31 mouse cellular contexts compared by ENCODE assay signal in the genomic region with DNA sequence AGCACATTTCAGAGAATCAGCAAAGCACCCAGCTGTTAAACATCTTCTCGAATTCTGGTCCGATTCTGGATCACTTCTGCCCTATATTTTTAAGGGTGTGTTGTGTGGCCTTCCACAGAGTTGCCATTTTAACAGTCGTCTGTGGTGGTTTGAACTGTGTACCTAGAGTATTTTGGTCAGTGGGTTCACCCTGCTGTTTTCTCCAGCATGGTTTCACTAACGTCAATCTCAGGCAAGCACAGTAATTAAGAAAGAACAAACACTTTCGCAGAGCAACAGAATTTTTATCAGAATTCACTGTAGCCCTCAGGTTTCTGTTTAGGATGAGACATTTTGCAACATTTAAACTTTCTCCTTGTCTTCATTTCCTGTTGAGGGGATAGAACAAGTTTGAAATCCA.
"Had no signal": no experiment of that assay in that cellular context is flagged by ENCODE, and none has a peak within 500 bp of the region (broad histone marks: within the 10 kb centered on the region; RNA-seq: fewer than 3 reads in every experiment).

No protein-coding gene starts in this region.

- H3K36me3 ChIP-seq: heart, embryonic 12.5 days; hindbrain, embryonic 12.5 days; hindbrain, embryonic 13.5 days; hindbrain, embryonic 15.5 days; intestine, embryonic 15.5 days; kidney, embryonic 15.5 days had no signal

- H3K4me2 ChIP-seq: heart, embryonic 11.5 days; heart, embryonic 12.5 days; heart, embryonic 13.5 days; heart, embryonic 15.5 days; hindbrain, embryonic 12.5 days; hindbrain, embryonic 13.5 days; hindbrain, embryonic 14.5 days; hindbrain, embryonic 15.5 days; intestine, embryonic 15.5 days; kidney, embryonic 15.5 days had no signal

- H3K27ac ChIP-seq: heart, embryonic 10.5 days; heart, embryonic 13.5 days; heart, embryonic 15.5 days; hindbrain, embryonic 10.5 days; hindbrain, embryonic 12.5 days; hindbrain, embryonic 13.5 days; hindbrain, embryonic 14.5 days; hindbrain, embryonic 15.5 days; hindbrain, postnatal 0 days; intestine, embryonic 15.5 days; kidney, embryonic 15.5 days; kidney, postnatal 0 days; layer of hippocampus, adult 2 months; left cerebral cortex, adult 2 months had no signal

- H3K9me3 ChIP-seq: heart, embryonic 10.5 days; heart, embryonic 12.5 days; heart, embryonic 13.5 days; heart, embryonic 15.5 days; hindbrain, embryonic 10.5 days; hindbrain, embryonic 12.5 days; hindbrain, embryonic 13.5 days; hindbrain, embryonic 15.5 days; intestine, embryonic 15.5 days; kidney, embryonic 15.5 days had no signal

- H3K4me1 ChIP-seq: intestine, embryonic 15.5 days had no signal

- H3K4me3 ChIP-seq: heart, embryonic 10.5 days; heart, embryonic 12.5 days; heart, embryonic 13.5 days; heart, embryonic 15.5 days; hindbrain, embryonic 10.5 days; hindbrain, embryonic 12.5 days; hindbrain, embryonic 13.5 days; hindbrain, embryonic 15.5 days; intestine, embryonic 15.5 days; kidney, embryonic 15.5 days; layer of hippocampus, adult 2 months; left cerebral cortex, adult 2 months had no signal

- H3K27me3 ChIP-seq: heart, embryonic 12.5 days; heart, embryonic 13.5 days; heart, embryonic 15.5 days; hindbrain, embryonic 12.5 days; hindbrain, embryonic 13.5 days; hindbrain, embryonic 15.5 days; intestine, embryonic 15.5 days; kidney, embryonic 15.5 days had no signal

- DNase-seq: heart, postnatal 10 days; heart, postnatal 14 days; heart, postnatal 4 days; kidney, adult 11 months; kidney, adult 18-20 months; kidney, adult 2 months; kidney, adult 8-10 months; kidney, adult 9 months; kidney, postnatal 10 days; kidney, postnatal 14 days; kidney, postnatal 25 days; kidney, postnatal 36 days; kidney, postnatal 4 days; layer of hippocampus, adult 9-11 months; layer of hippocampus, postnatal 36 days had no signal

- H3K9ac ChIP-seq: heart, embryonic 12.5 days; heart, embryonic 13.5 days; heart, embryonic 15.5 days; hindbrain, embryonic 12.5 days; hindbrain, embryonic 13.5 days; hindbrain, embryonic 14.5 days; hindbrain, embryonic 15.5 days; intestine, embryonic 15.5 days; kidney, embryonic 15.5 days had no signal
